Mouse (Mus musculus) embryonic facial prominence, embryonic 12.5 days (tissue): Measurements from ENCODE around the gene BC030867. TPM values are rescaled to one million over a fixed set of nuclear protein-coding genes. Genes with fewer than 3 reads are reported as not detected.

ENCODE experiments used
- ATAC-seq: fragments of 200-750 bp; cut with Nextera tagmentation; 2 replicates; pipeline ENCODE4 v1.8.0; 2017; ENCODE audit not compliant: insufficient number of reproducible peaks, insufficient read depth, low FRiP score, low TSS enrichment
- H3K27ac ChIP-seq: fragments of 300-500 bp; sonication (generic); 2 replicates; pipeline ENCODE4 v1.5.1; 2016; ENCODE audit warnings: mild to moderate bottlenecking
- H3K27me3 ChIP-seq: fragments of 300-500 bp; sonication (generic); 2 replicates; pipeline ENCODE4 v1.6.1; 2016; ENCODE audit warnings: mild to moderate bottlenecking, moderate library complexity
- H3K36me3 ChIP-seq: fragments of 300-500 bp; sonication (generic); 2 replicates; pipeline ENCODE4 v1.6.1; 2016; ENCODE audit warnings: mild to moderate bottlenecking
- H3K4me1 ChIP-seq: fragments of 300-500 bp; sonication (generic); 2 replicates; pipeline ENCODE4 v1.6.1; 2016
- H3K4me2 ChIP-seq: fragments of 300-500 bp; sonication (generic); replicated peaks from 2 replicates; pipeline ENCODE4 v1.6.1; 2016; ENCODE audit warnings: mild to moderate bottlenecking, moderate library complexity
- H3K4me3 ChIP-seq: fragments of 300-500 bp; sonication (generic); 2 replicates; pipeline ENCODE4 v1.5.1; 2016; ENCODE audit warnings: mild to moderate bottlenecking
- H3K9ac ChIP-seq: fragments of 300-500 bp; sonication (generic); 2 replicates; pipeline ENCODE4 v1.6.1; 2016; ENCODE audit warnings: mild to moderate bottlenecking, moderate library complexity
- H3K9me3 ChIP-seq: fragments of 300-500 bp; sonication (generic); 2 replicates; pipeline ENCODE4 v1.6.1; 2016; ENCODE audit warnings: mild to moderate bottlenecking, moderate library complexity
- WGBS: fragments of 180-500 bp; shearing (Covaris S2); methylation state at CpG from one replicate; pipeline ENCODE4 v1.1.7; 2016; 5-methylcytosine and 5-hydroxymethylcytosine counted together
- polyA plus RNA-seq: library from polyadenylated mRNA; unstranded; fragments of >200 nt; fragmentation: Nextera tagmentation; extraction: Ambion mirVana; gene quantifications from 2 replicates; pipeline ENCODE4 v1.2.1, GENCODE M21; 2016

BC030867 gene
- polyA plus RNA-seq = 20.6 and 21.7 TPM in 2 replicates

GRCm38 (mm10) chr11:102248630-102249230, at the start of gene BC030867:
Gene BC030867, plus strand, starts transcription at chr11:102248882.
- Histone ChIP-seq H3K36me3 (peaks cover 5% of the 10 kb centered on the region; the same call in 1 of the 2 replicates), H3K4me3 (peak within 1 kb of the TSS; percentile 73), H3K9me3 (no peaks in the 10 kb centered on the region), H3K4me1 (peaks cover 14% of the 10 kb centered on the region), H3K9ac (peak within 1 kb of the TSS; percentile 69), H3K27ac (peak within 1 kb of the TSS; percentile 30; the same call in 1 of the 2 replicates), H3K27me3 (no peaks in the 10 kb centered on the region), H3K4me2 (peak within 1 kb of the TSS; percentile 92)
- ATAC-seq = no peak
- under 1% methylated on average over 41 of the region's 41 CpGs for WGBS

GRCm38 (mm10) chr11:102199856-102200255, 48.8 kb upstream of the BC030867 start:
- 72% methylated on average over 9 of the region's 9 CpGs for WGBS
- no peaks in the 10 kb centered on the region for H3K27me3 ChIP-seq
- no peaks in the 10 kb centered on the region for H3K4me1 ChIP-seq
- no peaks in the 10 kb centered on the region for H3K9me3 ChIP-seq
- H3K36me3 ChIP-seq = peaks cover 94% of the 10 kb centered on the region
- no peak for ATAC-seq
- no peak overlapping the region for H3K27ac ChIP-seq
- H3K4me3 ChIP-seq = no peak overlapping the region
- H3K9ac ChIP-seq = no peak overlapping the region
- no peak overlapping the region for H3K4me2 ChIP-seq

- Histone ChIP-seq H3K4me2 (no peak overlapping the region), H3K36me3 (peaks cover 93% of the 10 kb centered on the region), H3K27me3 (no peaks in the 10 kb centered on the region), H3K9ac (no peak overlapping the region), H3K9me3 (no peaks in the 10 kb centered on the region), H3K4me3 (no peak overlapping the region), H3K27ac (no peak overlapping the region), H3K4me1 (peaks cover under 1% of the 10 kb centered on the region; the same call in 1 of the 2 replicates)
- ATAC-seq = no peak
- 69% methylated on average over 12 of the region's 12 CpGs for WGBS
Observed at GRCm38 (mm10) chr11:102201408-102201821, 47.3 kb upstream of the BC030867 start.

- Histone ChIP-seq H3K4me3 (no peak overlapping the region), H3K27ac (peak overlapping the region; percentile 63; the same call in 1 of the 2 replicates), H3K36me3 (peaks cover 51% of the 10 kb centered on the region), H3K9ac (no peak overlapping the region), H3K9me3 (no peaks in the 10 kb centered on the region), H3K27me3 (no peaks in the 10 kb centered on the region), H3K4me2 (no peak overlapping the region), H3K4me1 (peaks cover 36% of the 10 kb centered on the region)
- 71% methylated on average over 29 of the region's 30 CpGs for WGBS
- ATAC-seq = no peak
Observed at GRCm38 (mm10) chr11:102206481-102206880, 42.2 kb upstream of the BC030867 start.

- ATAC-seq = no peak
Observed at GRCm38 (mm10) chr11:102207825-102208777, 40.6 kb upstream of the BC030867 start.

GRCm38 (mm10) chr11:102208846-102209245, 39.8 kb upstream of the BC030867 start:
- H3K36me3 ChIP-seq = peaks cover 30% of the 10 kb centered on the region
- no peak overlapping the region; the same call in 1 of the 2 replicates for H3K9ac ChIP-seq
- H3K27me3 ChIP-seq = no peaks in the 10 kb centered on the region
- H3K9me3 ChIP-seq = no peaks in the 10 kb centered on the region
- peak overlapping the region; percentile 60 for H3K27ac ChIP-seq
- no peak overlapping the region for H3K4me2 ChIP-seq
- H3K4me1 ChIP-seq = peaks cover 50% of the 10 kb centered on the region
- H3K4me3 ChIP-seq = no peak overlapping the region
- WGBS = 0% methylated on average over 1 of the region's 4 CpGs
- ATAC-seq = peak; percentile 38; the same call in 1 of the 2 replicates

More at GRCm38 (mm10) chr11:102207825-102208777, 40.6 kb upstream of the BC030867 start:
- Histone ChIP-seq H3K36me3 (peaks cover 36% of the 10 kb centered on the region), H3K27ac (peak overlapping the region; percentile 67), H3K4me2 (peak overlapping the region; percentile 15), H3K9me3 (no peaks in the 10 kb centered on the region), H3K9ac (peak overlapping the region; percentile 7; the same call in 1 of the 2 replicates), H3K4me3 (no peak overlapping the region), H3K4me1 (peaks cover 44% of the 10 kb centered on the region), H3K27me3 (no peaks in the 10 kb centered on the region)
- WGBS = 35% methylated on average over 11 of the region's 11 CpGs

- no peak overlapping the region for H3K4me2 ChIP-seq
Observed at GRCm38 (mm10) chr11:102209742-102210141, 38.9 kb upstream of the BC030867 start.

GRCm38 (mm10) chr11:102210185-102210584, 38.5 kb upstream of the BC030867 start:
- H3K27ac ChIP-seq = no peak overlapping the region
- no peak for ATAC-seq
- peaks cover 17% of the 10 kb centered on the region for H3K36me3 ChIP-seq
- H3K27me3 ChIP-seq = no peaks in the 10 kb centered on the region
- no peak overlapping the region for H3K4me3 ChIP-seq
- no peaks in the 10 kb centered on the region for H3K9me3 ChIP-seq
- peaks cover 63% of the 10 kb centered on the region for H3K4me1 ChIP-seq
- H3K9ac ChIP-seq = no peak overlapping the region
- no peak overlapping the region for H3K4me2 ChIP-seq
- 84% methylated on average over 3 of the region's 3 CpGs for WGBS

More at GRCm38 (mm10) chr11:102209742-102210141, 38.9 kb upstream of the BC030867 start:
- H3K4me1 ChIP-seq = peaks cover 59% of the 10 kb centered on the region
- 29% methylated on average over 2 of the region's 2 CpGs for WGBS
- H3K27me3 ChIP-seq = no peaks in the 10 kb centered on the region
- H3K27ac ChIP-seq = peak overlapping the region; percentile 54; the same call in 1 of the 2 replicates
- no peak overlapping the region for H3K4me3 ChIP-seq
- ATAC-seq = no peak
- H3K9me3 ChIP-seq = no peaks in the 10 kb centered on the region
- H3K9ac ChIP-seq = no peak overlapping the region
- peaks cover 21% of the 10 kb centered on the region for H3K36me3 ChIP-seq

GRCm38 (mm10) chr11:102211011-102211410, 37.7 kb upstream of the BC030867 start:
- no peak overlapping the region for H3K4me3 ChIP-seq
- H3K27me3 ChIP-seq = no peaks in the 10 kb centered on the region
- H3K27ac ChIP-seq = peak overlapping the region; percentile 18; the same call in 1 of the 2 replicates
- H3K4me2 ChIP-seq = no peak overlapping the region
- peaks cover 72% of the 10 kb centered on the region for H3K4me1 ChIP-seq
- peaks cover 10% of the 10 kb centered on the region for H3K36me3 ChIP-seq
- H3K9ac ChIP-seq = no peak overlapping the region
- 27% methylated on average over 5 of the region's 5 CpGs for WGBS
- no peak for ATAC-seq
- no peaks in the 10 kb centered on the region for H3K9me3 ChIP-seq

GRCm38 (mm10) chr11:102211936-102212341, 36.7 kb upstream of the BC030867 start:
- Histone ChIP-seq H3K9me3 (no peaks in the 10 kb centered on the region), H3K36me3 (0 out of 2 replicates have a peak, but pooled peaks cover under 1% of the 10 kb centered on the region), H3K27me3 (no peaks in the 10 kb centered on the region), H3K9ac (no peak overlapping the region), H3K4me1 (peaks cover 73% of the 10 kb centered on the region), H3K27ac (peak overlapping the region; percentile 52; the same call in 1 of the 2 replicates), H3K4me3 (no peak overlapping the region), H3K4me2 (no peak overlapping the region; the same call in 1 of the 2 replicates)
- 67% methylated on average over 18 of the region's 18 CpGs for WGBS
- no peak for ATAC-seq

- Histone ChIP-seq H3K27me3 (no peaks in the 10 kb centered on the region), H3K36me3 (0 out of 2 replicates have a peak, but pooled peaks cover 2% of the 10 kb centered on the region), H3K9ac (no peak overlapping the region), H3K9me3 (no peaks in the 10 kb centered on the region), H3K4me1 (peaks cover 75% of the 10 kb centered on the region), H3K4me2 (no peak overlapping the region), H3K4me3 (no peak overlapping the region), H3K27ac (peak overlapping the region; percentile 43; the same call in 1 of the 2 replicates)
- whole genome bisulfite sequencing = 52% methylated on average over 10 of the region's 10 CpGs
- ATAC-seq = no peak
Observed at GRCm38 (mm10) chr11:102214430-102215156, 34.1 kb upstream of the BC030867 start.
